In genomic region chr12:87146966-87147365, GRCm38 (mm10) we compare ENCODE assay signal across 8 mouse cellular contexts. TPM values are rescaled to one million over a fixed set of nuclear protein-coding genes. Genes with fewer than 3 reads are reported as not detected.
DNase-seq lines count a peak whose midpoint lies in the region; ATAC-seq and TF ChIP-seq lines count a peak whose summit lies in the region.

Gstz1 (plus strand) TSS chr12:87147165.

- peak within 1 kb of the TSS; percentile 97 for H3K27ac ChIP-seq in hindbrain, embryonic 13.5 days

- peak; percentile 19 for DNase-seq in Patski (ENCODE audit: low read depth, low spot score)
- peak; percentile 86 to 91 for DNase-seq in cerebellum, postnatal 14 days
- DNase-seq in frontal cortex, postnatal 14 days (ENCODE audit: low spot score in 2 of 2) = peak; percentile 85
- DNase-seq in layer of hippocampus, postnatal 25 days (ENCODE audit: extremely low spot score in 1 of 2, low spot score in 1 of 2) = peak; percentile 72 to 79
- peak; percentile 92 for DNase-seq in lung, postnatal 25 days (ENCODE audit: low spot score)
- peak; percentile 90 for DNase-seq in retina, embryonic 14.5 days (ENCODE audit: low spot score)
- peak; percentile 76 to 77 for DNase-seq in urinary bladder, adult 18-20 months (ENCODE audit: low spot score in 2 of 2)

- no peak for TF ChIP-seq CTCF in Patski (IDR thresholded peaks at IDR 0.05)

- POLR2A ChIA-PET in Patski (lab: Charles Lee) = interaction anchor here (0.7 to 1.7 kb wide), 3 partner anchors 12 to 47 kb away, joined by 3 to 8 read pairs (median 3); no protein-coding TSS in a partner anchor

- in situ Hi-C loops in Patski (cut with MboI; ENCODE audit: low pct_unique_long_range_greater_than_20kb) = no loop called here

- ATAC-seq in Patski = peak; percentile 90
- ATAC-seq in hindbrain, embryonic 13.5 days (ENCODE audit: low FRiP score) = peak; percentile 93

- no peaks in the 10 kb centered on the region for H3K9me3 ChIP-seq in hindbrain, embryonic 13.5 days

- H3K4me1 ChIP-seq in hindbrain, embryonic 13.5 days (replicated peaks) = peaks cover 22% of the 10 kb centered on the region

- WGBS in hindbrain, embryonic 13.5 days = under 1% methylated on average over 27 of the region's 27 CpGs

- peak within 1 kb of the TSS; percentile 92 for H3K4me3 ChIP-seq in hindbrain, embryonic 13.5 days

- H3K36me3 ChIP-seq in hindbrain, embryonic 13.5 days = peaks cover 8% of the 10 kb centered on the region

- H3K9ac ChIP-seq in hindbrain, embryonic 13.5 days = peak within 1 kb of the TSS; percentile 81

- H3K4me2 ChIP-seq in hindbrain, embryonic 13.5 days = peak within 1 kb of the TSS; percentile 74

- H3K27me3 ChIP-seq in Patski = no peaks in the 10 kb centered on the region
- H3K27me3 ChIP-seq in hindbrain, embryonic 13.5 days = no peaks in the 10 kb centered on the region

- CTCF ChIA-PET in Patski (lab: Charles Lee) = no interaction called here

RNA-seq across cellular contexts. Expression of gene Gstz1, which starts in this region (rescaled TPM):
- polyA plus RNA-seq in Patski (2021) = 36.7 TPM
- polyA plus RNA-seq in hindbrain, embryonic 13.5 days (2015; fragmentation: Nextera tagmentation; extraction: Ambion mirVana) = 29.6 and 32.6 TPM in 2 replicates
- 10 to 100 TPM; 45.3 to 47.7 TPM for total RNA-seq in layer of hippocampus, postnatal 25 days (2021)

Comparison
In these comparisons a context has a peak if more than half of its experiments do, and no peak if none do; other contexts are left out.
1. Peak in every context shown above with its lines: DNase-seq, ATAC-seq, H3K4me3 ChIP-seq and H3K27ac ChIP-seq.
2. DNase-seq: peak in every context shown above with its lines; median percentile 92 in lung, postnatal 25 days; 90 in retina, embryonic 14.5 days; 88 in cerebellum, postnatal 14 days; 85 in frontal cortex, postnatal 14 days; 76 in urinary bladder, adult 18-20 months; 76 in layer of hippocampus, postnatal 25 days; 19 in Patski.